29 mouse cellular contexts compared by ENCODE assay signal in the genomic region with DNA sequence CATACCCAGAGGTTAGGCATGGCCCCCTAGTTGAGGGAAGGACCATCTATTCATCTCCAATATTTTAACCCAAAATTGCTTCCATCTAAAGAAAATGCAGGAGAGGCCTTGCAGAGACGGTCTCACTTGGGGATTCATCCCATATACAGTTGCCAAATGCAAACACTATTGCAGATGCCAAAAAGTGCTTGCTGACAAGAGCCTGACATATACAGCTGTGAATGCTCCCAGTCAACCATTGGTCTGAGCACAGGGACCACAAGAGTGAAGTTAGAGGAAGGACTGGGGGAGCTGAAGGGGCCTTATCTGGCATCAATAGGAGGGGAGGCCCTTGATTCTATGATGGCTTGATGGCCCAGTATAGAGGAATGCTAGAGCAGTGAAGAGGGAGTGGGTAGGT.
"Had no signal": no experiment of that assay in that cellular context is flagged by ENCODE, and none has a peak within 500 bp of the region (broad histone marks: within the 10 kb centered on the region; RNA-seq: fewer than 3 reads in every experiment).

No protein-coding gene starts in this region.

- H3K9ac ChIP-seq: limb, embryonic 12.5 days; limb, embryonic 13.5 days; limb, embryonic 15.5 days; liver, embryonic 12.5 days; liver, embryonic 13.5 days; liver, embryonic 14.5 days; liver, embryonic 15.5 days; liver, postnatal 0 days; midbrain, embryonic 12.5 days; midbrain, embryonic 13.5 days; midbrain, embryonic 15.5 days; neural tube, embryonic 12.5 days had no signal

- H3K27me3 ChIP-seq: limb, embryonic 12.5 days; limb, embryonic 13.5 days; limb, embryonic 15.5 days; liver, embryonic 12.5 days; liver, embryonic 13.5 days; liver, embryonic 15.5 days; megakaryocyte, embryonic 14.5 days; midbrain, embryonic 12.5 days; midbrain, embryonic 13.5 days; midbrain, embryonic 15.5 days; neural tube, embryonic 12.5 days had no signal

- H3K9me3 ChIP-seq: limb, embryonic 10.5 days; limb, embryonic 12.5 days; limb, embryonic 13.5 days; limb, embryonic 15.5 days; liver, embryonic 12.5 days; liver, embryonic 13.5 days; liver, embryonic 15.5 days; midbrain, embryonic 10.5 days; midbrain, embryonic 12.5 days; midbrain, embryonic 13.5 days; midbrain, embryonic 15.5 days; neural tube, embryonic 12.5 days had no signal

- DNase-seq: layer of hippocampus, postnatal 36 days; left cerebral cortex, postnatal 4 days; liver; liver, embryonic 13.5 days; liver, postnatal 0 days; lung, adult 2 months; lung, postnatal 10 days; lung, postnatal 14 days; lung, postnatal 4 days; midbrain, embryonic 14.5 days had no signal

- H3K27ac ChIP-seq: left cerebral cortex, adult 2 months; limb, embryonic 10.5 days; limb, embryonic 12.5 days; limb, embryonic 13.5 days; limb, embryonic 15.5 days; liver, embryonic 12.5 days; liver, embryonic 13.5 days; liver, embryonic 14.5 days; liver, embryonic 15.5 days; macrophage; midbrain, embryonic 10.5 days; midbrain, embryonic 12.5 days; midbrain, embryonic 13.5 days; midbrain, embryonic 15.5 days; neural tube, embryonic 12.5 days had no signal

- H3K4me1 ChIP-seq: limb, embryonic 10.5 days; limb, embryonic 12.5 days; limb, embryonic 13.5 days; limb, embryonic 15.5 days; liver, embryonic 12.5 days; liver, embryonic 13.5 days; liver, embryonic 15.5 days; megakaryocyte, embryonic 14.5 days; midbrain, embryonic 10.5 days; midbrain, embryonic 12.5 days; midbrain, embryonic 13.5 days; midbrain, embryonic 15.5 days; neural tube, embryonic 12.5 days had no signal

- H3K4me3 ChIP-seq: left cerebral cortex, adult 2 months; limb, embryonic 10.5 days; limb, embryonic 12.5 days; limb, embryonic 13.5 days; limb, embryonic 15.5 days; liver, embryonic 12.5 days; liver, embryonic 13.5 days; liver, embryonic 15.5 days; megakaryocyte, embryonic 14.5 days; midbrain, embryonic 10.5 days; midbrain, embryonic 12.5 days; midbrain, embryonic 13.5 days; midbrain, embryonic 15.5 days; myocyte; neural tube, embryonic 12.5 days had no signal

- ATAC-seq: liver, embryonic 12.5 days; liver, postnatal 0 days; midbrain, embryonic 13.5 days; midbrain, embryonic 15.5 days; midbrain, embryonic 16.5 days had no signal

- H3K4me2 ChIP-seq: limb, embryonic 12.5 days; limb, embryonic 13.5 days; limb, embryonic 15.5 days; liver, embryonic 11.5 days; liver, embryonic 12.5 days; liver, embryonic 13.5 days; liver, embryonic 15.5 days; midbrain, embryonic 11.5 days; midbrain, embryonic 12.5 days; midbrain, embryonic 13.5 days; midbrain, embryonic 15.5 days; neural tube, embryonic 12.5 days had no signal

- H3K36me3 ChIP-seq: limb, embryonic 10.5 days; limb, embryonic 12.5 days; limb, embryonic 13.5 days; limb, embryonic 15.5 days; liver, embryonic 12.5 days; liver, embryonic 13.5 days; liver, embryonic 15.5 days; midbrain, embryonic 10.5 days; midbrain, embryonic 12.5 days; midbrain, embryonic 13.5 days; midbrain, embryonic 15.5 days; neural tube, embryonic 12.5 days had no signal
